Mouse (Mus musculus): Measurements from ENCODE around the gene Tmem25. TPM values are rescaled to one million over a fixed set of nuclear protein-coding genes. Genes with fewer than 3 reads are reported as not detected.
A peak's percentile ranks its signal among the peaks of the same experiment; 100 is the strongest.

Gene Tmem25
- total and polyA plus RNA-seq, 3 experiments = 0.25 to 1.5 (median 0.28) TPM

DNA sequence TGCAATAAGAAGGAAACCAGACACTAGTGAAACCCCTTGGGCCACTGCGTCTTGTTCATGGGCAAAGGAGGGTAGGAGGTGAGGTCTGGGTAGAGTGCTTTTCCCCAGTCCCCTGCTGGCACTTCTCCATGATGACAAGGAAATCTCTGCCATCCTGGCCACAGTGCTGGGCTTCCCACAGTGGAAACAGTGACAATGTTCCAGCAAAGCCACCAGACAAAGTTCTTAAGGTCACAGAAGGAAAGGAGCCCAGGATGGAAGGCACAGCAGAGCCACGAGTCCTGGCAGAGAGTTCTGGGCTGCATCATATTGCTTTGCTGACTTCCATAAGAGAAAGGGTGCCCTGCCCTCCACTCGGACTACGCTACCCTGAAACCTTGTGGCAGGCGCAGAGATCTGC, 6.4 kb upstream of the Tmem25 start:
- no peak overlapping the region for H3K27ac ChIP-seq (ENCODE audit: insufficient read depth, low read depth)
- TF ChIP-seq UBTF (IDR thresholded peaks at IDR 0.05; ENCODE audit: low read depth, low read length) (no peak), POLR2AphosphoS2 (IDR thresholded peaks at IDR 0.05; ENCODE audit: low read depth, low read length) (no peak), POLR2A (IDR thresholded peaks at IDR 0.05; ENCODE audit: low read depth, low read length) (no peak), RCOR1 (conservative IDR thresholded peaks at IDR 0.05; ENCODE audit: low read depth, low read length) (no peak), TCF12 (IDR thresholded peaks at IDR 0.05; ENCODE audit: low read depth, low read length) (no peak), JUN (IDR thresholded peaks at IDR 0.05; ENCODE audit: insufficient read depth, low read depth, low read length) (no peak), IRF4 (IDR thresholded peaks at IDR 0.05; ENCODE audit: low read depth, low read length) (no peak), EP300 (IDR thresholded peaks at IDR 0.05; ENCODE audit: low read length) (no peak), TBP (conservative IDR thresholded peaks at IDR 0.05; ENCODE audit: low read depth, low read length) (no peak), ZC3H11A (IDR thresholded peaks at IDR 0.05; ENCODE audit: low read depth, low read length) (no peak), USF2 (conservative IDR thresholded peaks at IDR 0.05; ENCODE audit: low read depth, low read length) (no peak), RAD21 (IDR thresholded peaks at IDR 0.05; ENCODE audit: low read depth, low read length) (no peak), ETS1 (conservative IDR thresholded peaks at IDR 0.05; ENCODE audit: low read depth, low read length) (no peak), JUND (conservative IDR thresholded peaks at IDR 0.05; ENCODE audit: low read depth, low read length) (no peak), MAFK (IDR thresholded peaks at IDR 0.05; ENCODE audit: insufficient replicate concordance, low read length) (no peak)
- no peak overlapping the region for H3K4me3 ChIP-seq (replicated peaks in 1 of 3; ENCODE audit: low read depth in 2 of 3, low read length in 2 of 3, poor library complexity in 1 of 3)
- H3K9ac ChIP-seq (ENCODE audit: insufficient read depth, low read depth) = no peak overlapping the region
- H3K79me2 ChIP-seq (replicated peaks; ENCODE audit: control insufficient read depth, extremely low read depth, insufficient read depth, poor library complexity, severe bottlenecking) = no peaks in the 10 kb centered on the region
- in situ Hi-C loops (cut with MboI; ENCODE audit: low pct_ligation_motif_present, low pct_unique_long_range_greater_than_20kb, low sequenced_read_pairs) = no loop called here
- peaks cover 55 to 61% of the 10 kb centered on the region in 2 experiments for H3K36me3 ChIP-seq (replicated peaks in 1 of 2; ENCODE audit: control insufficient read depth in 1 of 2, insufficient read depth in 1 of 2, low read length in 1 of 2)
- no peaks in the 10 kb centered on the region for H3K9me3 ChIP-seq (replicated peaks; ENCODE audit: low read length)
- H3K4me1 ChIP-seq (ENCODE audit: control insufficient read depth in 1 of 2, insufficient read depth in 2 of 2) = peaks cover 0 to 17% of the 10 kb centered on the region in 2 experiments; a peak in 2 of 4 replicates
- H3K27me3 ChIP-seq (replicated peaks) = no peaks in the 10 kb centered on the region
- DNase-seq (ENCODE audit: extremely low read depth) = no peak
- dilution Hi-C loops (cut with MboI; ENCODE audit: extremely low pct_ligation_motif_present, extremely low pct_unique_long_range_greater_than_20kb, low sequenced_read_pairs) = no loop called here
- no peak overlapping the region for H3K4me2 ChIP-seq (ENCODE audit: insufficient read depth, low read depth, poor library complexity, severe bottlenecking)

- H3K36me3 ChIP-seq (replicated peaks in 1 of 2; ENCODE audit: control insufficient read depth in 1 of 2, insufficient read depth in 1 of 2, low read length in 1 of 2) = peaks cover 47 to 53% of the 10 kb centered on the region in 2 experiments
- H3K4me3 ChIP-seq (replicated peaks in 1 of 3; ENCODE audit: low read depth in 2 of 3, low read length in 2 of 3, poor library complexity in 1 of 3) = no peak overlapping the region
- TF ChIP-seq ZKSCAN1 (IDR thresholded peaks at IDR 0.05; ENCODE audit: borderline replicate concordance, low read depth, low read length) (no peak), POLR2AphosphoS2 (IDR thresholded peaks at IDR 0.05; ENCODE audit: low read depth, low read length) (0 out of 2 replicates have a peak, but pooled peaks have one; percentile 46), ETS1 (conservative IDR thresholded peaks at IDR 0.05; ENCODE audit: low read depth, low read length) (no peak), MYC (IDR thresholded peaks at IDR 0.05; ENCODE audit: low read depth, low read length) (no peak), TBP (conservative IDR thresholded peaks at IDR 0.05; ENCODE audit: low read depth, low read length) (no peak), MAX (IDR thresholded peaks at IDR 0.05; ENCODE audit: low read length) (no peak)
- H3K27me3 ChIP-seq (replicated peaks) = no peaks in the 10 kb centered on the region
- in situ Hi-C loops (cut with MboI; ENCODE audit: low pct_ligation_motif_present, low pct_unique_long_range_greater_than_20kb, low sequenced_read_pairs) = no loop called here
- DNase-seq (ENCODE audit: extremely low read depth) = no peak
- no peaks in the 10 kb centered on the region for H3K9me3 ChIP-seq (replicated peaks; ENCODE audit: low read length)
- dilution Hi-C loops (cut with MboI; ENCODE audit: extremely low pct_ligation_motif_present, extremely low pct_unique_long_range_greater_than_20kb, low sequenced_read_pairs) = no loop called here
- no peak overlapping the region for H3K27ac ChIP-seq (ENCODE audit: insufficient read depth, low read depth)
- no peaks in the 10 kb centered on the region for H3K79me2 ChIP-seq (replicated peaks; ENCODE audit: control insufficient read depth, extremely low read depth, insufficient read depth, poor library complexity, severe bottlenecking)
- no peak overlapping the region for H3K9ac ChIP-seq (ENCODE audit: insufficient read depth, low read depth)
- peaks cover 0 to 25% of the 10 kb centered on the region in 2 experiments; a peak in 2 of 4 replicates for H3K4me1 ChIP-seq (ENCODE audit: control insufficient read depth in 1 of 2, insufficient read depth in 2 of 2)
- no peak overlapping the region for H3K4me2 ChIP-seq (ENCODE audit: insufficient read depth, low read depth, poor library complexity, severe bottlenecking)
Measured at GRCm38 (mm10) chr9:44804678-44805077, 5.6 kb upstream of the Tmem25 start.

Measured in CH12.LX (cell line).